Mouse (Mus musculus) heart, adult 2 months (tissue): ENCODE measurements around the gene Fam208a.

Experiments used
- CTCF ChIP-seq: fragments of 200-600 bp; IDR thresholded peaks from 2 replicates; pipeline ENCODE4 v1.8.1; 2022; ENCODE audit warnings: antibody characterized with exemption, mild to moderate bottlenecking, moderate library complexity
- EP300 ChIP-seq: fragments of 200-500 bp; IDR thresholded peaks from 2 replicates; pipeline ENCODE4 v1.6.1; 2011; ENCODE audit warnings: low read depth, low read length, control low read depth; ENCODE audit not compliant: insufficient read depth
- POLR2A ChIP-seq: fragments of 200-500 bp; IDR thresholded peaks from 2 replicates; pipeline ENCODE4 v1.6.1; 2011; ENCODE audit warnings: mild to moderate bottlenecking, low read depth, low read length, control low read depth; ENCODE audit not compliant: insufficient read depth

DNA sequence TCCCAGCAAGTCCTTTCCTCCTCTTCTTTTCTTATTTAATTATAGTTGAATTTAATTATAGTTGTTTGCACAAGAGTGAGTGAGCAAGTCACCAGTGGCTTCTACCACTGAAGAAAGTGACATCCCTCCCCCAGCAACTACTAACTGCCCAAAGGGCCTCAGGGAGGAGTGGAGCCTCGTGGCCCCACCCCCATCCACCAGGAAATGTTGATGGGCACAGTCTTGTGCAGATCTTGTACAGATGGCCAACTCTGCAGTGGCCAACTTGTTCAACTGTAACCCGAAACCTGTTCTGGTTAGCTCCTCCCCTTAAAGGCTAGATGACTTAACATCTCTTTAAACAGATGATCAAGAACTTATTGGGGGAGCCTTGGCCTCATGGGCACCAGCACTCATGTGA lies 38.9 kb upstream of the Fam208a start:
- TF ChIP-seq CTCF = no peak
- no peak for TF ChIP-seq EP300
- TF ChIP-seq POLR2A = no peak
